Mouse (Mus musculus) adrenal gland, adult 2 months (tissue): ENCODE data around the gene Polr2l. TPM values are rescaled to one million over a fixed set of nuclear protein-coding genes. Genes with fewer than 3 reads are reported as not detected.
"Not testable (repeated sequence)": the region's sequence is repeated elsewhere in the genome, so short reads cannot be mapped to it uniquely, and the experiment has no call there.

Experiments
- DNase-seq: peaks from one replicate; pipeline ENCODE4 v3.0.0; 2021
- polyA plus RNA-seq: library from polyadenylated mRNA; depleted of rRNA; stranded (reverse); fragments of >200 nt; gene quantifications from 2 replicates; pipeline ENCODE4 v1.2.3, GENCODE M21; 2012
- total RNA-seq, 2 experiments: library from RNA; stranded (reverse); gene quantifications; 2 replicates each; pipeline ENCODE4 v1.2.3; 2021

Polr2l gene
- total and polyA plus RNA-seq, 3 experiments, result 68.5 to 140 (median 84.4) TPM

DNA sequence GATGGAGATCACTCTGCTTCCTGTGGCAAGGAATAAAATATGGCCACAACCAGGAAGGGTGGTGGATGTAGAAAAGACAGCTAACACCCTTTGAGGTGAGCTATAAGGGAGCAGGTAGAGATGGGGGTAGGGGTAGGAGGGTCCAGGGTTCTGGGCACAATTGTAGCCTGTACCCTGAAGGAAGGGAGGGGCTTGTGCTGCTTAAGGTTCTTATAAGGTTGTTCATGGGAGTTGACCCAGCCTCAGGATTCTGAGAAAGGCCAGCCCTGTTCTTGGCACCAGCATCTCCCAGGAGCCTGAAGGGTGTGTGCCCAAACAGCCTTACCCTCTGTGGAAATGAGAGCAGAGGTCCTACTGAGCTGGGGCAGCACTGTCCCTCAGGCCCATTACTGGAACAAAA lies 23.0 kb downstream of the Polr2l start:
- DNase-seq, result no peak

DNA sequence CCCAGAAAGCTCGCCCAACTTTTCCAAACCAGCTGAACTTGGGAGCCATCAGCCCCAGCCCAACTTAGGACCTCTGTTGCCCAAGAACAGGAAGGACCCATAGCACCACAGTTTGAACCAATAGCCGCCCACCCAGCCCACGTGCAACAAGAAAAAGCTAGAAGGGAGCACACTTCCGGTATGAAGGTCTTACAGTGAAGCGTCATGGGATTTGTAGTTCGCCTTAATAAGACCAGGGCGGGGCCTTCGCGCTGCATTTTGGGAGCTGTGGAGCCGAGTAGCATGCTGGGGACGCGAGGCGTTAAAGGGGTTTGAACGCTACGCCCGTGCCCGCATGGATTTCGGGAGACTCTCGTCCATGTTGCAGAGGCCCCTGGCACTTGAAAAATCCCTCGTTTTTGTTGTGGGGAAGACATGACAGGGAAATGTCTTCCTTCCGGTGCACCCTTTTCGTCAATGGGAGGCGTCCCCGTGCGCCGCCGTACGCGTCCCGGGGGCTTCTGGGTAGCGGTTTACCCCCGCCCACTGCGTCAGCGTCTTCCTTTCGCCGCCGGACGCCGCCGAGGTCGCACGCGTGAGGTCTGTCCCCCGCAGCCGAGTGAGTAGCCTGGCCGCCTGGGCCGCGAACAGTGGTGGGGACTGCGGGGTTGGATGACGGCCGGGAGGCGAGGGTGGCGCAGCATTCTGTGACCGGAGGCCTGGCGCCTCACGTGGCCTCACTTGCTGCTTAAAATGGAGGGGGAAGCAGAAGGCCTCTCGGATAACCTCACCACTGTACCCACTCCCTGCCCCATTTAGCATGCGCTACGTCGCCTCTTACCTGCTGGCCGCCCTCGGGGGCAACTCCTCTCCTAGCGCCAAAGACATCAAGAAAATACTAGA lies 27.6 kb downstream of the Polr2l start, which contains the start of gene Rplp2:
Gene Rplp2 (plus strand): TSS at position 261 of the 882 bp plus-strand sequence.
- peak; percentile 97 for DNase-seq

DNA sequence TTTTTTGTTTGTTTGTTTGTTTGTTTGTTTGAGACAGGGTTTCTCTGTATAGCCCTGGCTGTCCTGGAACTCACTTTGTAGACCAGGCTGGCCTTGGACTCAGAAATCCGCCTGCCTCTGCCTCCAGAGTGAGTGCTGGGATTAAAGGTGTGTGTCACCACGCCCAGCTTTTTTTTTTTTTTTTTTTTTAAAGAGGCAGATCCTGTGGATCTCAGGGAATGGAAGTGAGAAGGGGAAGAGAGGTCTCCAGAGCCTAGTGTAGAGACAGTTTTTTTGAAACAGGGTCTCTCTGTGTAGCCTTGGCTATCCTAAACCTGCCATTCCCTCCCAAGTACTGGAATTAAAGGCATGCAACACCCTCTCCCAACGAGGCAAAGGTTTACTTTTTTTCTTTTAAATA lies 28.6 kb downstream of the Polr2l start:
- not testable (repeated sequence) for DNase-seq

DNA sequence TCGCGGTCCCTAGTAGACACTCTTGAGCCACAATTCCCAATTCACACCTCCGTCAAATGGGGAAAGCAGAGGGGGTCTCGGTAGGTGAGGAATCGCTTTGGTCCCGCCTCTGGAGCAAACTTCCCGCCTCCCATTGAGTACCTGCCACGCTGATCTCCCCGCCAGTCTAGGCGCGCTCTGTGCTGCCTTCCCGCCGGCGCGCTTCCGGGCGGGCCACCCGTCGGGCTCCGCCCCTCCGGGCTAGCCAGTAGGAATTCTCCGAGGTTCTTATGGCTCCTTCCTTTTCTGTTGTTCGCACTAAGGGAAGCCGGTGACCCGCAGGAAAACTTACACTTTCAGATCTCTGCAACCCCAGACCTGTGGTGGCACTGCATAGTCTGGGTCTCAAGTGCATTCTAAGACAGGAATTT lies 31.1 kb downstream of the Polr2l start, which contains the start of gene Pidd1:
Gene Pidd1 (minus strand): TSS at position 198 of the 410 bp plus-strand sequence.
- DNase-seq, result peak; percentile 85

GRCm38 (mm10) chr7:141443081-141443821 lies 31.7 kb downstream of the Polr2l start:
- peak; percentile 22 for DNase-seq

- DNase-seq, result no peak
These were observed 32.7 kb downstream of the Polr2l start for GRCm38 (mm10) chr7:141442199-141442598.

DNA sequence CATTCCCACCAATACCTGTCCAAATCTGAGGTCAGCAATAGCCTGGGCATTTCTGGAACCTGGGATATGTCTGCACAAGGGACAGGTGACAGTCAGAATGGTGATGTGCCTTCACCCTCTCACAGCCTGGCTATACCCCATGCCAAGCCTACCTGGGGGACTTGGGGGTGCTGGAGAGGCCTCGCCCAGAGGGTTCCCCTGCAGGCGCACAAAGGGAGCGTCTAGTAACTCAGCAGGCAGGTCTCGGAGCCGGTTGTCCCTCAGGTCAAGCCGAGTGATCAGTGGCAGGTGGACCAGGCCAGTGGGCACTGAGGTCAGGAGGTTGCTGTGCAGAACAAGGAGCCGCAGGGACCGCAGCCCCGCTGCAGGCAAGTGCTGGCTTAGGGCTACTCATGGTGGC lies 33.5 kb downstream of the Polr2l start:
- no peak for DNase-seq

DNA sequence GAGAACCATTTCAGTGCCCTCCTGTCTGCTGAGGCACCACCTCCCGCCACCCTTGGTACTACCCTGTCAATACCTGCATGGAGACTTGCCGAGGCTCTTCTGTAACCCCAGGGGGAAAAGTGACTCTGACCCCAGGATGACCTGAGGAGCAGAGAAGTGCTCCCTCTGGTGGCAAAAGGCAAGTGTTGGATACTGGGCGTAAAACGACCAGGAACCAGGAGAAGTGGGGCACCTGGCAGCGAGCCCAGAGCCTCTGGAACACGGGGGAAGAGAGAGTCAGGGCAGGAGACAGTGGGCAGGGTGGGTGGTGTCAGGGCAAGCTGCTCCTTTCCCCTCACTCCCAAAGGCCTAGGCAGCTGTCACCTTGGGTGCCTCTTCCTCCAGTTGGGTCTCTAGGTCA lies 34.3 kb downstream of the Polr2l start:
- DNase-seq, result peak; percentile 62

DNA sequence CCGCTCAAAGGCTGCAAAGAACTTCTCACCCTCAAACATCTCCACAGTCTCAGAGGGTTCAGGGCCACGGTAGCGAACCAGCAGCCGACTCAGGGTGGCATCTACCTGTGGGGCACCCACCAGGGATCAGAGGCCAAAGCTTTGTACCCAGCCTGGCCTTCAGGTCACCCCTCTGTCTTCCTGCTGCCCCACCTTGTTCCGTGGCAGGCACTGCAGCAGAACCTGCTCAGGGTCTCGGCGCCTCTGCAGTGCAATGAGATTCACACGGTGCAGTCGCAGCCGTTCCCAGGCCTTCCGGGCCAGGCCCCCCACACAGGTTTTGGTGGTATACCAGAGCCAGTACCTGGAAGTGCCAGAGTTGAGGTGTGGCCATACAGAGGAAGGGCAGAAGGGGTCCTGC lies 35.1 kb downstream of the Polr2l start:
- DNase-seq, result no peak

- no peak for DNase-seq
These were observed 35.7 kb downstream of the Polr2l start for GRCm38 (mm10) chr7:141439140-141439679.

DNA sequence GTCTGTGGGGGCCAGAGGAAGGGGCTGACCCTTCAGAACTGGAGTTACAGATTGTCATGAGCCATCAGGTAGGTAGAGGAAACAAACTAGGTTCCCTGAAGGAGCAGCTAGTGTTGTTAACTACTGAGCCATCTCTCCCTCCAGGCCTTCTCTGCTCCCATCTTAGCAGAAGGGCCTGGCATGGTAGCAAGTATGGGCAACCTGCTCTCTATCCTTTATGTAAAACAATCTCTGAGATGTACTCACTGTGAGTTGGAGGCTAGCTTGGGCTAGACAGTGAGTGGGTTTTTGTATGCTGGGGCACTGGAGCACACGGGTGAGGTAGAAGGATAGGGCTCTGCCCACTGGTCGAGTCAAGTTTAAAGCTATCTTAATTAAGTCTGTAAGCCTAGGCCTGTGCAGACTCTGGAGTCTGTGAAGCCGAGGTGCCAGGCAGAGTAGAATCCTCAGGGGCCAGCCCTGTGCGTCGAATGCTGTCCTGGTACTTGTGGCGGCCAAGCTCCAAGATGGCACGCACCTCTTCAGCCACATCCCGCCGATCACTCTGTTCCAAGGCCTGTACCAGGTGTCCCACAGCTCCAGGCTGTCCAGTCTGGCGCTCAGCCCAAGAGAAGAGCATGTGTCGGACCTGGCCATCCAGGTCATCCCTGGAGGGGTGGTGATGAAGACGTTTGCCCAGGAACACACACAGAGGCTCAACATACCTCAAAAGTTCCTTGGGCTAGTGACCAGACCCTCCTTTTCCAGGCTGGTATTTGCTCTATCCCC lies 36.5 kb downstream of the Polr2l start:
- no peak for DNase-seq

GRCm38 (mm10) chr7:141437178-141438120 lies 37.5 kb downstream of the Polr2l start, which contains the start of gene Slc25a22:
Gene Slc25a22 (minus strand): TSS chr7:141437892.
- peak; percentile 92 for DNase-seq

DNA sequence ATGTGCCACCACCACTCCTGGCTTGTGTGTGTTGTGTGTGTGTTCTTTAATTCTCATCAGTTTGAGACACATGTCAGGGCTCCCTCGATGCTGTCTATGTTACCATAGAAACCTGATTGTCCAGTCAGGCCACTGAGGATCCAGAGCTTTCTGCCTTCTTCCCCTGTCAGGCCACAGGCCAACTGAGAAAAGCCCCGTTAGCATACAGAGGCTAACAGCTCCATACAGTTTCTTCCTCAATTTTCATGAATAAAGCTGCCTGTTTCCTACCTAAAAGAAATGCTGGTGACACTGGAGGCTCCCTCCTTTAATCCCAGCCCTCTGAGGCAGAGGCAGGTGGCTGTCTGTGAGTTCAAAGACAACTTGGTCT lies 38.4 kb downstream of the Polr2l start:
- no peak for DNase-seq

GRCm38 (mm10) chr7:141435856-141436522 lies 38.9 kb downstream of the Polr2l start:
- DNase-seq, result no peak

DNA sequence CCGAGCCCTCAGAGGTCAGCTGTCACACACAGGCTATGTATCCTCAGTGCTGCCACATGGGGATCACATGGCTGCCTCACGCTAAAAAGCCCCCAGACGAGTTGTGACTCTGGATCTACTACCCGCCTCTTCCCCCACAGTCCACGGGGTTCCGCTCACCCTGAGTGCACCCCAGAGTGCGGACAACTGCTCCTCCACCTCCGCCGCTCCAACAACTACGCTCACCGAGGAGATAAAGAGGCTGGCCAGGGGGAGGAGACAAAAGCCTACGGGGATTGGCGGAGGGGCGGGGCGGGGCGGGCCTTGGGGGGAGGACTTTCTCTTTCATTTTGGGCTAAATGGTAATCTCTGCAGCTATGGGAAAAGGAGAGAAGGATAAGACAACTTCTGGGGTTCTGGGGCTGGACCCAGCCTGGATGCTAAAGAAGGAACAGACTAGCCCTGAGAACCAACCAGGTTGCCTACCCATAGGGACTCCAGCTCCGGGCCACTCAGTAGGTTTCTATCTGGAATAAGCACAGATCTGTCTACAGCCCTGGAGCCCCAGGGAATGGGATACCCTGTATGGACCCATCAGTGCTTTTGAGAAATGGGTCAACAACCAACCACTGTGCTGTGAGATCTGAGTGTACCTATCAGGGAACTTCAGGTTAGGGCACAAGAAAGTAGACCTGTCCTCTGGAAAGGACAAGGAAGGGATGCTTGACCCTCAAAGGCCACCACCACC lies 39.6 kb downstream of the Polr2l start:
- peak; percentile 85 for DNase-seq

- peak; percentile 72 for DNase-seq
These were observed 40.5 kb downstream of the Polr2l start for GRCm38 (mm10) chr7:141434464-141434863.

DNA sequence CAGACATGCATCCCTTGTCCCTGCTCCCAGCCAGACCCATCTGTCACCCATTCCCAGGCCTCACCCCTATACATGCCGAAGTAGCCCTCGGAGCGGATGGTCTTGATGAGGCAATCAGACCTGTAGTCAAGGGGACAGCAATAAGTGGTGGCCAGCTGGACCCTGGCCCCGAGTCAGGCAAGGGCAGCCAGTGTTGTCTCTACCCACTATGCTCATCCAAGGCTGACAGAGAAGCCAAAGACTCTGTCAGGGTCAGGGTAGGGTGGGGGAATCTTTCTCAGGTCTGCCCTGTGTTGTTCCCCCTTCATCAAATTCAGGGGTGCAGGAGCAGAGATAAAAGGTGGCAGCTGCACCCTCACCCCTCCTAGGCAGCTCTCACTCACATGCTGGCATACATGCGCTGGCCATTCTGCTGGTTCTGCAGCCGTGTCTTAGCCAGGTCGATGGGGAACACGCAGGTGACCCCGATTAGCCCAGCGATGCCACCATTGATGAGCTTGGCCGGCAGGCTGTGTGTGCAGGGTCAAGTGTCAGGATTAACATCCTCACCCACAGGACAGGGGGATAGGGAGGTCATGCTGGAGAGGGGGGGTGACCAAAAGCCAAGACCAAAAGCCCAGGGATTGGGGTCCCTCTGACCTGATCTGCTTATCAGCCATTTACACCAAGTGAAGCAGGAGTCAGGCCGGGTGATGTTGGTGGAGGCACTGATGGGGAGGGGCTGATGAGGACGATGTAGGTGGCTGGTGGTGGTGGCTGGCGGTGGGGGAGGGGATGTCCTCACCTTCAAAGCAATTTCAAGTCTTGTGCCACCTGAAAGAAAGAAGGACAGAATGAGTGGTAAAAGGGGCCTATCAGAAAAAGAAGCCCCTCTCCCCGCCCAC lies 41.2 kb downstream of the Polr2l start:
- no peak for DNase-seq
